Mouse (Mus musculus) ES-E14 (cell line): ENCODE results near the gene Hes5.

Source experiments
- ZC3H11A ChIP-seq: IDR thresholded peaks from 2 replicates; pipeline ENCODE4 v1.6.1; 2012; ENCODE audit warnings: low read depth, mild to moderate bottlenecking, inconsistent platforms, low read length, borderline replicate concordance
- ZNF384 ChIP-seq: IDR thresholded peaks from 2 replicates; pipeline ENCODE4 v1.6.1; 2012; ENCODE audit warnings: low read depth, low read length, inconsistent platforms

DNA sequence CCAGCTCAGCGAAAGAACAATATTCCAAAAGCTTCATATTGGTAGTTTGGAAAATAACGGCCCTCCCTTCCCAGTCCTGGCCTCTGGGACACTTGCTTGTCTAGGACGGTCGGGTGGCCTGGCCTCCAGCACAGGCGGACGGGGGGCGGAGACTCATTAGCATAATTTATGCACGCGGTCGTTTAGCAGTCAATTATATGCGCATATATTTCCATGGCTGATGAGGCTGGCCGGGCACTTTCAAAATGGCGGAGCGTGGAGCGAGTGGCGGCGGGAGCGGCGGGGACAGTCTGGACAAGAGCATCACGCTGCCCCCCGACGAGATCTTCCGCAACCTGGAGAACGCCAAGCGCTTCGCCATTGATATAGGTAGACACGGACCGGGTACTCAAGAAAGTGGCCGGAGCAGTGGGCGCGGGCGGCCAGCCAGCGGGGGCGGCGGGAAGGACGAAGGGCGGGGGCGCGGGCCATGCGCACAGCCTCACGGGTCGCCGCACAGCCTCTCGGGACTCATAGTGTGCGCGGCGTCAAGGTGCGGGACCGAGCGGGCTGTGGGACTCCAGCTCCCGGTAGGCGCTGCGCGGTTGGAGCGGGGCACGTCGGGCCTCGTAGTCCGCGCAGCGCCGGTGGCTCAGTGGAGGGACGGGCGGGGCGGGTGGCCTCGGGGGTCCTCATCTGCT, 3.3 kb downstream of the Hes5 start, which contains the start of gene Pank4:
- TF ChIP-seq ZNF384 (no peak), ZC3H11A (no peak)
